Mouse (Mus musculus) ovary, postnatal 14 days (tissue): ENCODE data around the gene Gapt.

Experiments
- DNase-seq: peaks from one replicate; pipeline ENCODE4 v3.0.0; 2022; ENCODE audit warnings: low spot score

Gene Gapt

DNA sequence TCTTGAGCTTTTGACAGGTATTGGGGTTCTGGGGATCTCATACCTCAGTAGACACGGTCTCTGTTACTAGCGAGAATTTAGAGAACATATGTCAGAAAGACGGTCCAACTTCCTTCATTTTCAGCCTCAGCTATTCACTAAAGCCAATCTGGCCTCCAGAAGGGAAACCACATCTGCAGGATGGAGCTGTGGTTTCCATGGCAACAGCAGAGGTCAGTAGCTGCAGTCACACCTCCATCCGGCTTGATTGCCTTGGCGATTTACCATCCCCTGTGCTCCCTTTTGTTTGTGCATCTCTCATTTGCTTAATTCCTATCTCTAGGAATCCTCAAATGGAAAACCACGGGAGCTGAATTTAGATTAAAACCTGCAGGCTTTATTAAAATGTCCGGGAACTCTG, 10.3 kb downstream of the Gapt start:
- DNase-seq, result no peak

DNA sequence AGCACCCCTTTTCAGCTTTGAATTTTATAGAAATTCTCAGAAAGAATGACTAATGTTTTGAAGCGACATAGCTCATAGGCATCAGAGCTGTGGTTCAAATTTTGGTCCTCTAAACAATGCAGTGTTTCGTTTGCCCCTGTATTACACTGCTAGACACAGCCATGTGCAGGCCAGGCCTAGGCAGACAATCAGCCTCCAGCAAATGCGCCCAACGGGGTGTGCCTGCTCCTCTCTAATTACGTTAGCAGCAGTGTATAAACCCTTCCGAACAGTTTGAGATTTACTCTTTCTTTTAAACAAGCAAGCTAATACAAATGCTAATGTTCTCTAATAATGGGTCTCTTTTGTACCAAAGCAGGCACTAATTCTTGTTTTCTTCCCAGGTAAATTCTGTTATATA, 14.4 kb downstream of the Gapt start:
- no peak for DNase-seq

DNA sequence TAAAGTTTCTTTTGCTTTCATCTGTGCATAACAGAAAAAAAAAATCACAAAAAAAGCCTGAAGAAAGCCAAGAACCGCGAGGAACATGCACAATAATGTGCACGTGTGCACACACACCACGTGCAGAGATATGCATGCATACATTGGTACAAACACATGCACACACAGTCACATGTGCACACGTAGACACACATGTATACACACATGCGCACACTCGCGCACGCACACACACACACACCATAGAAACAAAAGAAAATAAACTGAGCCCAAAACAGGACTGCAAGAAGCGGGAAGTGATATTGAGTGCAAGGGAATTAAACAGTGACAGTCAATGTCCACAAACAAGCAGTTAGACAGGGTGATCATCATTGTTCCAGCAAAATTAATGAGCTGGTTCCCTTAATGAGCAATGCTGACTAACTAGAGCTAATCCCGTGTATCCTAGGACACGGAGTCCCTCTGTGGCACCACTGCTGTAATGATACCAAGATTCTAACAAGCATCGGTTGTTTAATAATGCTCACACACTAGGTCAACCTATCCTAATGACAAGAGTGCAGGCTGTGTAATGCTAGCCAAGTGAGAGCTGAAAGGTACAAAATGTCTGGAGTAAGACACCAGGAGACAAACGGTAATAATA, 23.9 kb downstream of the Gapt start:
- no peak for DNase-seq

DNA sequence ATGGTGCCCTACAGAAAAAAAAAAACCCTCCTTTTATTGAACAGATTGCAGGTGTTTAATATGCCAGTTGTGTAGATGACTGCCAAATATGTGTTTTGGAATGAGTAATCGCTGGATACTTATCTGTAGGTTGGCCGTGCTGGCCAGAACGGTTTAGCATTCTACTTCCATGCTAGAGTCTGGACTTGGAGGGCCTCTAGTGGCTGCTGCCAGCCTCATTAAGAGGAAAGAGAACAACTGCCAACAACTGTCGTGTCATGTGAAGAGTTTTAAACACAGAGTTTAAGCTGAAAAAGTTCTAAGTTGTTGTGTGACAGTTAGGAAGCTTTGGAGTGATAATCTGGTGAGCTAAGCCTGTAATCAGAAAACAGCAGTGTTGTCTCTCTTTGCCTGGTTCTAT, 38.3 kb downstream of the Gapt start:
- no peak for DNase-seq

DNA sequence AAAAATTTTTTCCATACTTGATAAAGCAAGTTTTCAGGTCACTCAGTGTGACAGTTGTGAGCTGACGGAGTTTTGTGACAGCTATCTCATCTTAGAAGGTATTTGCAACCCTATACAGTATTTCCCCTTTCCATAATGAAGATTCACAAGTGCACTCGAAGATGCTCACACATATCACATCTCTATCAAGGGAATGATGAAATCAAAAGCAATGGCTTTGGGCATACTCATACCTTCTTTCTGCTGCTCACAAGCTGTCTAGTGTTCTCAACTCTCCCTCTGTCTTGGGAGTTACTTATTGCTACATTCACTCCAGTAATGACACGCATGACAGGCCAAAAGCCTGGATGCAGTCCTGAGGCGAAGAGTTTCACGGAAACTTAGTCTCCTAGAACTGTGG, 49.8 kb downstream of the Gapt start:
- no peak for DNase-seq
